Mouse (Mus musculus) cerebellum, postnatal 36 days (tissue): Measurements from ENCODE around the gene Xpnpep3.

Source experiments
- DNase-seq, 2 experiments: peaks; one replicate each; pipeline ENCODE4 v3.0.0; 2021 to 2022; ENCODE audit warnings: mixed read lengths in 2 of 2

Gene Xpnpep3

GRCm38 (mm10) chr15:81399638-81400315 is at the start of gene Xpnpep3, which contains the start of gene St13:
Gene Xpnpep3 (plus strand): TSS chr15:81400138.
Gene St13 (minus strand): TSS chr15:81400077.
- DNase-seq, result peak; percentile 98 to 99

GRCm38 (mm10) chr15:81350401-81350800 is 49.5 kb upstream of the Xpnpep3 start:
- DNase-seq, result peak in 1 of 2 experiments; percentile 6

GRCm38 (mm10) chr15:81352638-81353037 is 47.3 kb upstream of the Xpnpep3 start:
- DNase-seq, result no peak

GRCm38 (mm10) chr15:81355146-81355761 is 44.7 kb upstream of the Xpnpep3 start:
- peak; percentile 15 to 20 for DNase-seq

- no peak for DNase-seq
Measured at GRCm38 (mm10) chr15:81356946-81357345, 43.0 kb upstream of the Xpnpep3 start.

GRCm38 (mm10) chr15:81358943-81359342 is 41.0 kb upstream of the Xpnpep3 start:
- no peak for DNase-seq

GRCm38 (mm10) chr15:81359421-81359820 is 40.5 kb upstream of the Xpnpep3 start:
- DNase-seq, result no peak

GRCm38 (mm10) chr15:81360345-81361021 is 39.5 kb upstream of the Xpnpep3 start, which contains the start of gene Slc25a17:
Gene Slc25a17 (minus strand): TSS chr15:81360812.
- DNase-seq, result peak; percentile 89 to 90

- DNase-seq, result no peak
Measured at GRCm38 (mm10) chr15:81361022-81361404, 38.9 kb upstream of the Xpnpep3 start.

GRCm38 (mm10) chr15:81361417-81362015 is 38.4 kb upstream of the Xpnpep3 start:
- no peak for DNase-seq

GRCm38 (mm10) chr15:81362501-81362900 is 37.4 kb upstream of the Xpnpep3 start:
- no peak for DNase-seq

- no peak for DNase-seq
Measured at GRCm38 (mm10) chr15:81364271-81364670, 35.7 kb upstream of the Xpnpep3 start.

GRCm38 (mm10) chr15:81365246-81365645 is 34.7 kb upstream of the Xpnpep3 start:
- no peak for DNase-seq

GRCm38 (mm10) chr15:81366241-81366640 is 33.7 kb upstream of the Xpnpep3 start:
- no peak for DNase-seq

- DNase-seq, result no peak
Measured at GRCm38 (mm10) chr15:81368601-81369000, 31.3 kb upstream of the Xpnpep3 start.

- no peak for DNase-seq
Measured at GRCm38 (mm10) chr15:81370356-81370755, 29.6 kb upstream of the Xpnpep3 start.

- DNase-seq, result no peak
Measured at GRCm38 (mm10) chr15:81374621-81375020, 25.3 kb upstream of the Xpnpep3 start.

GRCm38 (mm10) chr15:81378845-81379244 is 21.1 kb upstream of the Xpnpep3 start:
- DNase-seq, result no peak

GRCm38 (mm10) chr15:81386327-81386726 is 13.6 kb upstream of the Xpnpep3 start:
- DNase-seq, result no peak

- peak; percentile 24 to 35 for DNase-seq
Measured at GRCm38 (mm10) chr15:81392997-81393396, 6.9 kb upstream of the Xpnpep3 start.

GRCm38 (mm10) chr15:81394211-81394915 is 5.6 kb upstream of the Xpnpep3 start:
- DNase-seq, result no peak

- DNase-seq, result no peak
Measured at GRCm38 (mm10) chr15:81398189-81398588, 1.7 kb upstream of the Xpnpep3 start.

- DNase-seq, result no peak
Measured at GRCm38 (mm10) chr15:81399297-81399637, 671 bp upstream of the Xpnpep3 start.
